Mouse (Mus musculus) A20 (cell line): ENCODE results near the gene Il2rb.

Source experiments
- DNase-seq: peaks from one replicate; pipeline ENCODE4 v3.0.0-alpha.2; 2011; ENCODE audit warnings: low read depth, low spot score

Gene Il2rb

DNA sequence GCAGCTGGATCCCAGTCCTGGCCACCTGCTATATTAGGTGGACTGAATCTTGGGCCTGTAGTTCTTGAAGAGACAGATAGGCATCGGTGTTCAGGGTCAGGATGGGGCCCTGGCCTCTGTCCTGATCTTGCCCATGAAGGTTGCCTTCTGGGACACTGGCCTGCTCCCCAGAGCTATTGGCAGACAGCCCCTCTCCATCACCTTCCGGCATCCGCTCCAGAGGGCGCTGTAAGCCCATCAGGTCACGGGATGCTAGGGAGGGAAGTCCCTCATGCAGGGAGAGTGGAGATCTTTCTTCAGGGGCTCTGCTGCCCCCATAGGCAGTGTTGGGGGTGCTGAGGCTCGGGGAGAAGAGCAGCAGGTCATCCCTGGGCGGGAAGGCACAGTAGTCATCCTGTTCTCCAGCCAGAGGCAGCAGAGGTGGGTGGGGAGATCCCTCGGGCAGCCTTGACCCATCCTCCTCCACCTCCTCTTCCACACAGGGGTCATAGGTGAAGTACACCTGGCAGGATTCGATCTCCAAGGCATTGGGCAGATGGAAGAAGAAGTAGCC is 13.5 kb downstream of the Il2rb start:
- DNase-seq = no peak

DNA sequence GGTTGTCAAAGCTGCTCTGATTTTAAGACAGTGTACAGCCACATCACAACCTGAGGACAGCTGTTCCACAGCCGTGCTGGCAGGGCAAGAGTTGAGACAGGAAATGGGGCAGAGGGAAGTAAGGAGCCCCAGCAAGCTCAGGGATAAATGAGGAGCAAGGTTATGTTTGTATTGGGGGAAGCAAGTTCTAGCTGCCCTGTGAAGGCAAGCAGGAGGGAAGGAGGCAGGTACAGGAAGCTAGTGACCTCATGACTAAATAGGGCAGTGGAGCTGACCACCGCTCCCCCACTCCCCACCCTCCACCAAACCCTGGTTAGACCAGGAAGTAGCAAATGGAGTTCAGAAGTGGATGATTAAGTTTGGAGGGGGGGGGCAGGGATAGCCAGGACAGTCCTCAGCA is 14.1 kb downstream of the Il2rb start:
- no peak for DNase-seq

DNA sequence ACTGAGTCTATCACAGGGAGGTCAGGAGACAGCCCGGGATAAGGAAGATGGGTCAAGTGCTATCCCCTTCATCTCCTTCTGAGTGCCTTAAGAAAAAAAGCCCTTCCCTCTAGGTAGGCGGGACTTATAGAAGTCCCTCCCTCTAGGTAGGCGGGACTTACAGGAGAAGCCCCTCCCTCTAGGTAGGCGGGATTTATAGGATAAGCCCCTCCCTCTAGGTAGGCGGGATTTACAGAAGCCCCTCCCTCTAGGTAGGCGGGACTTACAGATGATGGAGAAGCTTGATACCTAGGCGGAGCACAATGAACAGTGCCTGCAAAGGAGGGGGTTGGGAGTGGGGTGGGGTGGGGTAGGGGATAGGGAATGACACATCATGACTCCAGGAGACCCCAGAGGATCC is 15.0 kb downstream of the Il2rb start:
- DNase-seq = no peak

DNA sequence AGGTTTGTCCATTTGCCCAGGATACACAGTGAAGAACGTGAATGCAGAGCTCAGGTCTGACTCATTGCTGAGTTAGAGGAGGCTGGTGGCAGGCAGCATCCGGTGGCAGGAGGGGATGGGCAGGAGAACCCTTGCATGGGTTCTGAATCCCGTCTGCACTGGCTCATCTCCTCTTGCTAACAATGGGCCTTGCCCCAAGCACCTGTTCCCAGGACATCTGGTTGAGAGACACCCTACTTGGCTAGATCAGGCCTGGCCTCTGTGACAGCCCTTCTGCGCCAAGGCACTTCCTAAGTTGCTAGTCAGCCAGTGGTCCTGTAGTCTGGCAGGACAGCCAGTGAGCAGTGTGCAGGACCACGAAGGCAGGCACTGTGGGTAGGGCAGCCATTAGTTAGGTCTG is 15.6 kb downstream of the Il2rb start:
- DNase-seq = no peak

- DNase-seq = no peak
These were observed 17.0 kb downstream of the Il2rb start for GRCm38 (mm10) chr15:78478073-78478472.

DNA sequence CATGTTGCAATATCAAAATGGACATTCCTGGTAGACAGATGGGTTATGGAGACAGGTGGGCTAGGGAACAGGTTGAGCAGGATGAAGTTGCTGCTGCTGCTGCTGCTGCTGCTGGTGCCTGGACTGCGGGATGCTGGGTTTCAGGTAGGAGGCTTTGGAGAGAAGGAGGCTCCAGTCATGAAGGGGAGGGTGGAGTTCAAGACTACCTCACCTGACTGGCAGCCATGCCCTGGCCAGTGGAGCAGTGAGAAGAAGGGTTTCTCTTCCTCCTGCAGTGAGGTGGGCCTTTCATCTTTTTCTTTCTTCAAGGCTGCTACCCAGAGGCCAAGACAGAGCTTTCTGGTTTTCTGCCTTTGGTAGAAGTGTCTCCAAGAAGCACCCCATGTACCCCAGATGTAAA is 18.2 kb downstream of the Il2rb start:
- DNase-seq = peak; percentile 16

GRCm38 (mm10) chr15:78475604-78476031 is 19.5 kb downstream of the Il2rb start:
- DNase-seq = no peak

DNA sequence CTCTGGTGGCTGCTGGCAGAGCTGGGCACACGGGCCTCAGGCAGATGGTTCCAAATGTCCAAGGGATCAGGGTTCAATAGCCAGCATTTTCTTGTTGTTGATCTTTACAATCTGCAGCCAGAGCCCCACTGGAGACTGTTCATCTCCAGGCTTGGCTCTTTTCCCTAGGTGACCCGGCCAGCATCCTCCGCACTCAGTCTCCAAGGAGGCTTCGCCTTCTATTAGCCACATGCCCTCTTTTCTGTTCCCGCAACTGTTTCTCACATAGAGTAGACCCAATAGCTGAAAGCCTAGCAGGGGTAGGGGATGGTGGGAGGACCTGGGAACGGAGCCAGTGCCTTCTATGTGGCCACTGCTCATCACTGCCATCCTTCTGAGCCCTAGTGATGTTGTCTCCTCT is 21.6 kb downstream of the Il2rb start:
- no peak for DNase-seq

DNA sequence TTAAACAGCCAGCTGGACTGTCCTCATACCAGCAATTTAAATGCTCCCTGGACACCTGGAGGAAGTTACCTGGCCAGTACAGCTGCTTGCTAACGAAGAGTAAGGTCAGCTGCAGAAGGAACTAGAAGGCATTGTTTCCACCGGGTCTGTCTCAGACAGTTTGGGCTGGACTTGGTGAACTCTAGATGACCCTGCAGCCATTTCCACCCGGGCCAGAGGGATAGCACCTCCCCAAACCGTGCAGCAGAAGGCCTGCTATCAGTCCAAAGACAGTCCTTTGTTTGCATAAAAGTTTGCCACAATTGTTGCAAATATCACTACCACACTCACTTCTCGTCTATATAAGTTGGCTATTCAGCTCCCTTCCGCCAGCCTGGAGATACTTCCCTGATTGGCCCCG is 23.2 kb downstream of the Il2rb start:
- DNase-seq = no peak

DNA sequence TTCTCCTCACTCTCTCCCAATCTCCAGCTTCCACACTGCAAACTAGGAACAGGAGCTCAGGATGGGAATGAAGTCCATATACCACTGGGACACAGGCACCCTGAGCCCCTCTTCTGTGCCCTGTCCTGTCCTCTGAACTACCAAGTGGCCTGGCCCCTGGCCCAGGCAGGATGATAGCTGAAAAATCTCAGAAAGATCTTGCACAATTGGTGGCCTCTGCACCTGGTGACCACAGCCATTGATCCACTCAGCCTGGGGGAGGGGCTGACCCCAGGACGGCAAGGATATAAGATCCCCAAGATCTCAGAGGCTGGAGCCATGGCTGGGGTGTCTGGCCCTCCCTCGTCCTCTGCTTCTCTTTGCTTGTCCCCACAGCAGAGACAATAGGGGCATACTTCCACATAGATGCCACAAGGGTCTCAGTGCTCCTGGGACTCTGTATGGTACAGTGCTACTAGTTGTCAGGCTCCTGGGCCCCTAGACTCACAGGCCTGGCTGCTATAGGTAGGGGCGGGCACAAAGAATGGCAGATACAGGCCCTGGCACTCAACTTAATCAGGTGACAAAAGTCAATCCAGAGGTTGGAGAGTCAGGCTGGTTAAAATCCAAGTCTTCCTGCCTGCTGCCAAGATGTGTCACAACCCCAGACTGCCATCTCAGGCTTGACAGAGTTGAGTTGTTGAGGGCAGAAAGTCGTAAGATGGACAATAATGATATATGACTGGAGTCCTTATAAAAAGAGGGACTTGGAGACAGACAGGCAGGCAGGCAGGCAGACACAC is 24.4 kb downstream of the Il2rb start:
- DNase-seq = no peak

DNA sequence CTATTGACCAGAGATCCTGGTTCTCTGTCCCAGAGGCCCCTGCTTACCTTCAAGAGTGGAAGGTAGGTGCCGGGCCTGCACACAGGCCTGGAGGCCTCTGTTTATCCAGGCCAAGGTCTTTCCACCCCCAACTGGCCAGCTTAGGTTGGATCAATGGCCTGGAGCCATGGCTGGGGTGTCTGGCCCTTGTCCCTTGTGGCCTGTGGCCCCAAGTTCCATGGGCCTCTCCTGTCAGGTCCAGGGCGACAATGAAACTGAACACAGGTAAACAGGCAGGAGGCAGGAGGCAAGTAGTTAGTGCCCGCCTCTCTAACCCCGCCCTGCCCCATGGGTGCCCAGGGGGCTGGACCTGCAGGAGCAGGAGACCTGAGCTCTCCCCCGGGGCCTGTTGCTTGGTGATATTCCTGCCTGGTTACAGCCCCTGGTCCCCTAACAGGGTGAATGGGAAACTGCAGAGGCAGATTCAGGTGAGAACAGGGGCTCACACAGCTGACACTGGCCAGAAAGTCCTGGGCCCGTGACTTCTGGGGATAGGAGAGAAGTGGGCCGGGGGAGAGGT is 26.6 kb downstream of the Il2rb start, which contains the start of gene Tmprss6:
Gene Tmprss6, minus strand, starts transcription at position 256 of the 559 bp plus-strand sequence.
- DNase-seq = no peak

DNA sequence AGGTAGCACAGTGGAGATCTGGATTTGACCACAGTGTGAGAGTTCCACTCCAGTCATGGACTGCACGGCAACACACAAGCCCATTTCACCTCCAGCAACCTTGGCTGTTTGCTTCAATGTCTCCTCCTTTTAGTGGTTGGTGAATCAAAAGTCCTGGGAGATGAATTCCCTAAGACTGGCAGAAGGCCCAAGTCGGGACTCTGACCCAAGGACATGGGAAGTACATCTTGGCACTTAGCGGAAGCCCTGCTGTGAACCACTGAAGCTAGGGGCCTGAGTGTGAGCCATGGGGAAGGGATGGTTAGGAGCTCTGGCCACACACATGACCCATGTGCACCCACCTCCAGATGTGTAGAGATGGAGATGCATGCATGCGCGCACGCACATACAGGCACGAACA is 27.5 kb downstream of the Il2rb start:
- DNase-seq = no peak

GRCm38 (mm10) chr15:78466809-78467208 is 28.3 kb downstream of the Il2rb start:
- no peak for DNase-seq

- no peak for DNase-seq
These were observed 32.1 kb downstream of the Il2rb start for GRCm38 (mm10) chr15:78462981-78463380.

- DNase-seq = no peak
These were observed 37.9 kb downstream of the Il2rb start for GRCm38 (mm10) chr15:78457193-78457592.

GRCm38 (mm10) chr15:78456051-78456450 is 39.0 kb downstream of the Il2rb start:
- DNase-seq = no peak

DNA sequence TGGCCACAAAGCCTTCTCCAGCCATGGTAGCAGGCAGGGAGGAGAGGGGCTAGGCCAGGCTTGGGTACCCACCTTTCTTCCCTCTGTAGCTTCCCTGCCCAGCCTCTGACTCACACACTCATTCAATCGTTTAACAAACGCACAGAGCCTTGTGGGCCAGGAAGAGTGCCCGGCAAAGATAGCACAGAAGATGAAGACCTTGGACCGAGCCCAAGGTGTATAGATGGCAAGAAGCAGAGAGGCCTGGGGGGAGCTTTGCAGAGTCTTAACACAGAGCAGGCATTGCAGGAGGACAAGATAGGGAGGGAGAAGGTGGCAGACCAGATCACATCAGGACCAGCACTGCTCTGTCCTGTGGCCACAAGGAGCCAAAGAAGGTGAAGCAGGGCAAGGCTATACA is 39.9 kb downstream of the Il2rb start:
- DNase-seq = no peak

- peak; percentile 37 for DNase-seq
These were observed 42.1 kb downstream of the Il2rb start for GRCm38 (mm10) chr15:78452929-78453328.

GRCm38 (mm10) chr15:78451201-78451600 is 43.9 kb downstream of the Il2rb start:
- no peak for DNase-seq

DNA sequence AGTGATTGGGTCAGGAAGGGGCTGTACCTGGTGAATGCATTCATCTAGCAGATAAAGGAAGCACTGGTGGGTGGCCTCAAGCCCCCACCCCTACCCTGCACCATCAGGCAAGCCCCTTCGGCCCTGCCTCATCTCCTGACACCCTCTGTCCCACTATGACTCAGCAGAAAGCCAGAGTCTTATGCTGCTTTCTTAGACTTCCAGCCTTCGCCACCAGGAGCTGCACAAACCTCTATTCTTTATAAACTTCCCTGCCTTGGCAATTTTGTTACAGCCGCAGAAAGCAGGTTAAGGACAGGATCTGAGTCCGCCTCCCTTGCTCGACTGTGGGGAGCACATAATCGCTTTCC is 44.7 kb downstream of the Il2rb start:
- DNase-seq = no peak

GRCm38 (mm10) chr15:78449694-78450418 is 45.2 kb downstream of the Il2rb start:
- DNase-seq = peak; percentile 81

DNA sequence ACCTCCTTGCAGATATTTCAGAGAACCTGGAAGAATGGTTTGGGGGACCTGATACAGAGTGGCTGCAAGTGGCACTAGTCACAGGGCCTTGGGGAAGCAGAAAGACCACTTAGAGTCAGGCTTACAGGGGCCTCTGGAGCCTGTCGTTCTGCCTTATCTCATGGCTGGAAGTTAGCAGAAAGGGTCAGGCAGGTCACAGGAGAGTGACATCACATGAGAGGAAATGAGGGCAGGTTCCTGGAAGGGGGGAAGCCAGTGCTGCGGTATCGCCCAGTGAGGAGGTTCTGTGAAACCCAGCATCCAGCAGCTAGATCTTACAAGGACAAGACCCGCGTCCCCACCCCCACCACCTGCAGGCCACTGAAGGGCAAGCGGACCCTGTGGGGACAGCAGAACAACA is 45.9 kb downstream of the Il2rb start:
- DNase-seq = no peak
